Mouse (Mus musculus): Measurements from ENCODE around the gene Myadml2. TPM values are rescaled to one million over a fixed set of nuclear protein-coding genes. Genes with fewer than 3 reads are reported as not detected.

Myadml2 gene
- polyA plus RNA-seq, 1 experiment from 2014 or later: not detected

DNA sequence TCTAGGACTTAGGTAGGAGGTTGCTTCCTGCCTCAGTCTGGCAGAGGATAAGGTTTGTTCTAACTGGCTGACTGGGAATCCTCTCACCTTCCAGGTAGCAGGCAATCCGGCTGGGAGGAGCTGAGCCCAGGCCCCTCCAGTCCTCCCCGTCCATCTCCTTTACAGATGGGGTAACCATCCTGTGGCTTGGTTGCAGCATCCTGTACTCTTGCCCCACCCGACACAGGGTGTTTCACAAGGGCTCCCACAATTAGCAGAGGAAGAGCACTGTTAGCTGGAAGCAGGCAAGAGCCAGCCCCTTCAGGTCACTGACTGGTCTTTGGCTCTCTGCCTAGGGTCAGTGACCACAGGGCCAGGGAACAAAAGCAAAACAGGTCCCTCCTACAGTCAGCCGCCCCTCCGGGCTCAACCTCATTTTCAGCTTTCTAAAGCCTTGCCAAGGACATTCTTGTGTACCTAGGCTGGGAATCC lies 17.5 kb downstream of the Myadml2 start:
- no peaks in the 10 kb centered on the region for H3K27me3 ChIP-seq (ENCODE audit: control insufficient read depth, insufficient read depth, low read length)
- 52% methylated on average over 5 of the region's 5 CpGs for WGBS
- no peak for ATAC-seq (ENCODE audit: insufficient number of reproducible peaks, insufficient read depth, low FRiP score, low read depth)
- H3K9me3 ChIP-seq (ENCODE audit: control insufficient read depth, low read depth, low read length): no peaks in the 10 kb centered on the region
- peaks cover 31% of the 10 kb centered on the region for H3K4me1 ChIP-seq (ENCODE audit: control insufficient read depth, insufficient read depth, low read length)
- H3K36me3 ChIP-seq (ENCODE audit: control insufficient read depth, insufficient read depth, low read length): peaks cover 18% of the 10 kb centered on the region
- H3K27ac ChIP-seq (ENCODE audit: low read length): peak overlapping the region; percentile 83
- H3K4me3 ChIP-seq (ENCODE audit: low read depth, low read length): no peak overlapping the region
- peak overlapping the region; percentile 81 for H3K4me2 ChIP-seq (replicated peaks; ENCODE audit: low read depth, low read length)
- 0 out of 2 replicates have a peak overlapping the region, but pooled peaks have one; percentile 7 for H3K9ac ChIP-seq (replicated peaks; ENCODE audit: low read depth, low read length)

- Histone ChIP-seq H3K27ac (ENCODE audit: low read length) (peak overlapping the region; percentile 83), H3K9me3 (ENCODE audit: control insufficient read depth, low read depth, low read length) (no peaks in the 10 kb centered on the region)
- WGBS: 37% methylated on average over 7 of the region's 7 CpGs
Measured at GRCm38 (mm10) chr11:120629911-120630310, 18.0 kb downstream of the Myadml2 start.

DNA sequence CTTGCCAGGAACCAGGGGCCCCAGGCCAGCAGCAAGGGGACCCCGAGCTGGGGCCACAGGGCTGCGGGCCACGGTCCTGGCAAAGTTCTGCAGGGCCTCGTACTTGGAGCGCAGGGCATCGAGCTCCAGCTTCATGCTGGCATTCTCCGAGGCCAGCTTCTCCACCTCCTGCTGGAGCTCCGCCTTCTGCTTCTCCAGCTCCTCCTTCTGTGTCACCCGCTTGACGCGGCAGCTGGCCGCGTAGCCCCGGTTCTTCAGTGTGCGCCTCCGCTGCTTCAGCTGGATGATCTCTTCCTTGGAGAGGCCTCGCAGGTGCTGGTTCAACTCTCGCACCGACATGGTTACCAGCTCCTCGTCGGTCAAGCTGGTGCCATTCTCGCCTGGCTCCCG lies 18.6 kb downstream of the Myadml2 start:
- Histone ChIP-seq H3K4me3 (ENCODE audit: low read depth, low read length) (no peak overlapping the region; the same call in 1 of the 2 replicates), H3K9me3 (ENCODE audit: control insufficient read depth, low read depth, low read length) (no peaks in the 10 kb centered on the region), H3K4me2 (replicated peaks; ENCODE audit: low read depth, low read length) (peak overlapping the region; percentile 81; the same call in 1 of the 2 replicates), H3K9ac (replicated peaks; ENCODE audit: low read depth, low read length) (no peak overlapping the region), H3K27ac (ENCODE audit: low read length) (peak overlapping the region; percentile 83; the same call in 1 of the 2 replicates), H3K27me3 (ENCODE audit: control insufficient read depth, insufficient read depth, low read length) (no peaks in the 10 kb centered on the region), H3K36me3 (ENCODE audit: control insufficient read depth, insufficient read depth, low read length) (peaks cover 18% of the 10 kb centered on the region), H3K4me1 (ENCODE audit: control insufficient read depth, insufficient read depth, low read length) (peaks cover 35% of the 10 kb centered on the region)
- ATAC-seq (ENCODE audit: insufficient number of reproducible peaks, insufficient read depth, low FRiP score, low read depth): no peak
- WGBS: 70% methylated on average over 23 of the region's 23 CpGs

More at GRCm38 (mm10) chr11:120629911-120630310, 18.0 kb downstream of the Myadml2 start:
- Histone ChIP-seq H3K27me3 (ENCODE audit: control insufficient read depth, insufficient read depth, low read length) (no peaks in the 10 kb centered on the region), H3K9ac (replicated peaks; ENCODE audit: low read depth, low read length) (no peak overlapping the region), H3K36me3 (ENCODE audit: control insufficient read depth, insufficient read depth, low read length) (peaks cover 18% of the 10 kb centered on the region), H3K4me2 (replicated peaks; ENCODE audit: low read depth, low read length) (peak overlapping the region; percentile 81), H3K4me3 (ENCODE audit: low read depth, low read length) (no peak overlapping the region), H3K4me1 (ENCODE audit: control insufficient read depth, insufficient read depth, low read length) (peaks cover 35% of the 10 kb centered on the region)
- ATAC-seq (ENCODE audit: insufficient number of reproducible peaks, insufficient read depth, low FRiP score, low read depth): no peak

GRCm38 (mm10) chr11:120628601-120629340 lies 19.2 kb downstream of the Myadml2 start:
- no peak for ATAC-seq (ENCODE audit: insufficient number of reproducible peaks, insufficient read depth, low FRiP score, low read depth)
- Histone ChIP-seq H3K27ac (ENCODE audit: low read length) (no peak overlapping the region), H3K27me3 (ENCODE audit: control insufficient read depth, insufficient read depth, low read length) (no peaks in the 10 kb centered on the region), H3K9me3 (ENCODE audit: control insufficient read depth, low read depth, low read length) (no peaks in the 10 kb centered on the region), H3K9ac (replicated peaks; ENCODE audit: low read depth, low read length) (no peak overlapping the region), H3K36me3 (ENCODE audit: control insufficient read depth, insufficient read depth, low read length) (peaks cover 18% of the 10 kb centered on the region), H3K4me1 (ENCODE audit: control insufficient read depth, insufficient read depth, low read length) (peaks cover 37% of the 10 kb centered on the region), H3K4me2 (replicated peaks; ENCODE audit: low read depth, low read length) (no peak overlapping the region), H3K4me3 (ENCODE audit: low read depth, low read length) (no peak overlapping the region; the same call in 1 of the 2 replicates)
- 93% methylated on average over 23 of the region's 23 CpGs for WGBS

GRCm38 (mm10) chr11:120627468-120628300 lies 20.3 kb downstream of the Myadml2 start:
- no peak overlapping the region for H3K4me2 ChIP-seq (replicated peaks; ENCODE audit: low read depth, low read length)
- H3K9me3 ChIP-seq (ENCODE audit: control insufficient read depth, low read depth, low read length): no peaks in the 10 kb centered on the region
- no peak overlapping the region for H3K27ac ChIP-seq (ENCODE audit: low read length)
- H3K27me3 ChIP-seq (ENCODE audit: control insufficient read depth, insufficient read depth, low read length): no peaks in the 10 kb centered on the region
- H3K4me3 ChIP-seq (ENCODE audit: low read depth, low read length): no peak overlapping the region
- H3K36me3 ChIP-seq (ENCODE audit: control insufficient read depth, insufficient read depth, low read length): peaks cover 22% of the 10 kb centered on the region
- H3K4me1 ChIP-seq (ENCODE audit: control insufficient read depth, insufficient read depth, low read length): peaks cover 37% of the 10 kb centered on the region
- no peak for ATAC-seq (ENCODE audit: insufficient number of reproducible peaks, insufficient read depth, low FRiP score, low read depth)
- 80% methylated on average over 22 of the region's 22 CpGs for WGBS
- H3K9ac ChIP-seq (replicated peaks; ENCODE audit: low read depth, low read length): no peak overlapping the region

GRCm38 (mm10) chr11:120626785-120627467 lies 21.0 kb downstream of the Myadml2 start:
- 90% methylated on average over 11 of the region's 11 CpGs for WGBS
- Histone ChIP-seq H3K4me3 (ENCODE audit: low read depth, low read length) (no peak overlapping the region), H3K9me3 (ENCODE audit: control insufficient read depth, low read depth, low read length) (no peaks in the 10 kb centered on the region), H3K4me2 (replicated peaks; ENCODE audit: low read depth, low read length) (no peak overlapping the region), H3K27me3 (ENCODE audit: control insufficient read depth, insufficient read depth, low read length) (no peaks in the 10 kb centered on the region), H3K4me1 (ENCODE audit: control insufficient read depth, insufficient read depth, low read length) (peaks cover 32% of the 10 kb centered on the region), H3K36me3 (ENCODE audit: control insufficient read depth, insufficient read depth, low read length) (peaks cover 22% of the 10 kb centered on the region), H3K27ac (ENCODE audit: low read length) (no peak overlapping the region), H3K9ac (replicated peaks; ENCODE audit: low read depth, low read length) (no peak overlapping the region)
- no peak for ATAC-seq (ENCODE audit: insufficient number of reproducible peaks, insufficient read depth, low FRiP score, low read depth)

DNA sequence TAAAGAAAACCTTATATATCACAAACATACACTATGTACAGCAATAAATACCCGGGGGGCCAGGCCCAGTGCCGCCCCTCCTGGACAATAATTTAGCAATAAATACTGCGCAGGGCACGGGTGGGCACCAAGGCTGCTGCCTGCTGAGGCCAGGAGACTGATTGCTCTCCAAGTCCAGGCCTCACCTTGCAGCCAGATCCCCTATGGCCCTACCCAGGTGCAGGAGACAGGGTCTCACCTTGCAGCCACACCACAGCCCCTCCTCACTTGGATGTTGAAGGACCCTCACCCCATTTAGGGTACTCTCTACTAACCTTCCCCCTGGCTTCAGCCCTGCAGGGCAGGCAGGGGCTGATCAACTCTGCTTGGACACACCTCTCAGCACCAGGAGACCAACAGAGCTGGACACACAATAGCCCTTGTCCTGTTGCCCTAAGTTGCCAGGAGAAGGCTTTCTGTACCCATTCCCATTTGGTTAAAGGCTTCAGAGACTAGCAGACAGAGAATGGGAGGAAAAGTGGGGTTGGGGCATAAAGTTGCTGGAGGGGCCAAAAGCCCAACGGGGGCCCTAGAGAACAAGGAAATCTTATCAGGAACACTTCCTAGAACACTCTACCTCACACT lies 22.7 kb downstream of the Myadml2 start, which contains the start of gene Sirt7:
TSS of gene Sirt7 (minus strand) at position 89 of the 624 bp plus-strand sequence.
- Histone ChIP-seq H3K36me3 (ENCODE audit: control insufficient read depth, insufficient read depth, low read length) (peaks cover 34% of the 10 kb centered on the region), H3K4me2 (replicated peaks; ENCODE audit: low read depth, low read length) (peak within 1 kb of the TSS; percentile 92), H3K9ac (replicated peaks; ENCODE audit: low read depth, low read length) (peak within 1 kb of the TSS; percentile 58), H3K27me3 (ENCODE audit: control insufficient read depth, insufficient read depth, low read length) (no peaks in the 10 kb centered on the region), H3K9me3 (ENCODE audit: control insufficient read depth, low read depth, low read length) (no peaks in the 10 kb centered on the region), H3K4me1 (ENCODE audit: control insufficient read depth, insufficient read depth, low read length) (peaks cover 17% of the 10 kb centered on the region), H3K27ac (ENCODE audit: low read length) (peak within 1 kb of the TSS; percentile 81), H3K4me3 (ENCODE audit: low read depth, low read length) (peak within 1 kb of the TSS; percentile 96)
- ATAC-seq (ENCODE audit: insufficient number of reproducible peaks, insufficient read depth, low FRiP score, low read depth): peak; percentile 21; the same call in 1 of the 2 replicates
- WGBS: 14% methylated on average over 5 of the region's 5 CpGs

Measured in stomach, embryonic 14.5 days (tissue).